ENCODE assay signal across 17 mouse cellular contexts in genomic region chr5:141311801-141312200, GRCm38 (mm10).
A peak's percentile ranks its signal among the peaks of the same experiment; 100 is the strongest.
DNase-seq lines count a peak whose midpoint lies in the region; ATAC-seq and TF ChIP-seq lines count a peak whose summit lies in the region.
"Had no signal": no experiment of that assay in that cellular context is flagged by ENCODE, and none has a peak within 500 bp of the region (broad histone marks: within the 10 kb centered on the region; RNA-seq: fewer than 3 reads in every experiment).

No protein-coding gene starts in this region.

- no peaks in the 10 kb centered on the region for H3K9me3 ChIP-seq in liver, embryonic 12.5 days (replicated peaks)
- H3K9me3 ChIP-seq in liver, embryonic 16.5 days (replicated peaks; ENCODE audit: control insufficient read depth, low read length) = no peaks in the 10 kb centered on the region
- H3K9me3 ChIP-seq: embryonic facial prominence, embryonic 12.5 days; forebrain, embryonic 15.5 days; heart, embryonic 15.5 days; hindbrain, embryonic 10.5 days had no signal

- H3K27ac ChIP-seq in liver, embryonic 12.5 days = no peak overlapping the region
- H3K27ac ChIP-seq in liver, embryonic 16.5 days (ENCODE audit: low read length) = no peak overlapping the region
- H3K27ac ChIP-seq: embryonic facial prominence, embryonic 12.5 days; forebrain, embryonic 15.5 days; heart, adult 2 months; heart, embryonic 15.5 days; hindbrain, embryonic 10.5 days had no signal

- no peaks in the 10 kb centered on the region for H3K4me1 ChIP-seq in liver, embryonic 12.5 days
- H3K4me1 ChIP-seq in lung, adult 2 months (ENCODE audit: control insufficient read depth, insufficient read depth, low read length) = no peaks in the 10 kb centered on the region; the same call in 1 of the 2 replicates
- H3K4me1 ChIP-seq in liver, embryonic 16.5 days (ENCODE audit: control insufficient read depth, low read depth, low read length) = no peaks in the 10 kb centered on the region; the same call in none of the 2 replicates
- H3K4me1 ChIP-seq: embryonic facial prominence, embryonic 12.5 days; forebrain, embryonic 15.5 days; hindbrain, embryonic 10.5 days had no signal

- no peak for TF ChIP-seq POLR2A in lung, adult 2 months (IDR thresholded peaks at IDR 0.05; ENCODE audit: borderline replicate concordance, extremely low read depth, low read depth, low read length)

- no peak overlapping the region for H3K4me3 ChIP-seq in liver, embryonic 12.5 days
- H3K4me3 ChIP-seq in lung, adult 2 months (replicated peaks; ENCODE audit: extremely low read depth, low read depth, low read length) = no peak overlapping the region
- no peak overlapping the region for H3K4me3 ChIP-seq in liver, embryonic 16.5 days (ENCODE audit: low read depth, low read length)
- H3K4me3 ChIP-seq: embryonic facial prominence, embryonic 12.5 days; forebrain, embryonic 15.5 days; heart, adult 2 months; heart, embryonic 15.5 days; hindbrain, embryonic 10.5 days had no signal

- H3K36me3 ChIP-seq in liver, embryonic 12.5 days = no peaks in the 10 kb centered on the region
- no peaks in the 10 kb centered on the region for H3K36me3 ChIP-seq in liver, embryonic 16.5 days (ENCODE audit: control insufficient read depth, insufficient read depth)
- H3K36me3 ChIP-seq: embryonic facial prominence, embryonic 12.5 days; forebrain, embryonic 15.5 days; heart, embryonic 15.5 days; hindbrain, embryonic 10.5 days had no signal

- no peak overlapping the region for H3K4me2 ChIP-seq in liver, embryonic 12.5 days
- no peak overlapping the region for H3K4me2 ChIP-seq in liver, embryonic 16.5 days (ENCODE audit: low read depth, low read length)
- H3K4me2 ChIP-seq: embryonic facial prominence, embryonic 12.5 days; forebrain, embryonic 15.5 days; heart, embryonic 11.5 days; heart, embryonic 15.5 days had no signal

- DNase-seq in liver = peak; percentile 30
- peak; percentile 7 for DNase-seq in lung, postnatal 14 days
- DNase-seq in lung, adult 2 months = no peak
- DNase-seq in gastrocnemius, postnatal 36 days = no peak
- no peak for DNase-seq in testis, postnatal 10 days (ENCODE audit: low spot score)
- DNase-seq: adrenal gland, postnatal 10 days; cerebellum, adult 11 months; cerebellum, adult 8-10 months; cerebellum, postnatal 14 days; heart, adult 2 months had no signal

- no peaks in the 10 kb centered on the region for H3K27me3 ChIP-seq in liver, embryonic 12.5 days (replicated peaks)
- no peaks in the 10 kb centered on the region for H3K27me3 ChIP-seq in liver, embryonic 16.5 days (ENCODE audit: control insufficient read depth, insufficient read depth, low read depth, low read length)
- H3K27me3 ChIP-seq: embryonic facial prominence, embryonic 12.5 days; forebrain, embryonic 15.5 days; heart, embryonic 15.5 days had no signal

- TF ChIP-seq CTCF in lung, adult 2 months (IDR thresholded peaks at IDR 0.05; ENCODE audit: insufficient read depth, low read length) = no peak

- no peak overlapping the region for H3K9ac ChIP-seq in liver, embryonic 12.5 days
- H3K9ac ChIP-seq in liver, embryonic 16.5 days (ENCODE audit: low read depth, low read length) = no peak overlapping the region
- H3K9ac ChIP-seq: embryonic facial prominence, embryonic 12.5 days; forebrain, embryonic 15.5 days; heart, embryonic 15.5 days had no signal

- 34% methylated on average over 2 of the region's 2 CpGs for WGBS in liver, embryonic 12.5 days (ENCODE audit: insufficient replicate concordance)
- 51% methylated on average over 2 of the region's 2 CpGs for WGBS in lung, adult 2 months
- WGBS in liver, embryonic 16.5 days (ENCODE audit: insufficient replicate concordance) = 41% methylated on average over 2 of the region's 2 CpGs

- intact Hi-C loops in gastrocnemius, postnatal 36 days (cut with DNase I) = no loop called here

- no peak for ATAC-seq in liver, embryonic 12.5 days
- peak; percentile 72 for ATAC-seq in liver, embryonic 16.5 days (ENCODE audit: low read depth)
- ATAC-seq: forebrain, embryonic 15.5 days had no signal

Comparison
In these comparisons a context has a peak if more than half of its experiments do, and no peak if none do; other contexts are left out.
1. DNase-seq: peak in liver (single experiment) and lung, postnatal 14 days (single experiment); none in lung, adult 2 months (single experiment), gastrocnemius, postnatal 36 days (0 of 2) and testis, postnatal 10 days (single experiment).